Mouse (Mus musculus): ENCODE measurements around the gene Tns1. TPM values are rescaled to one million over a fixed set of nuclear protein-coding genes. Genes with fewer than 3 reads are reported as not detected.

The Tns1 gene
- polyA plus RNA-seq, 1 experiment from 2014 or later, result 11.3 TPM

GRCm38 (mm10) chr1:73909191-73909983 lies 214.9 kb downstream of the Tns1 start:
- Histone ChIP-seq H3K9me3 (ENCODE audit: control insufficient read depth, low read length) (no peaks in the 10 kb centered on the region), H3K9ac (replicated peaks; ENCODE audit: low read depth, low read length) (no peak overlapping the region), H3K4me3 (ENCODE audit: low read depth, low read length) (no peak overlapping the region), H3K27ac (ENCODE audit: low read depth, low read length) (no peak overlapping the region), H3K36me3 (ENCODE audit: control insufficient read depth, insufficient read depth, low read length) (no peaks in the 10 kb centered on the region), H3K27me3 (ENCODE audit: control insufficient read depth, insufficient read depth, low read length) (no peaks in the 10 kb centered on the region), H3K4me1 (ENCODE audit: control insufficient read depth, insufficient read depth, low read length) (0 out of 2 replicates have a peak, but pooled peaks cover 4% of the 10 kb centered on the region), H3K4me2 (ENCODE audit: low read depth, low read length) (no peak overlapping the region)
- ATAC-seq (ENCODE audit: low read depth), result no peak
- 65% methylated on average over 2 of the region's 2 CpGs for WGBS

DNA sequence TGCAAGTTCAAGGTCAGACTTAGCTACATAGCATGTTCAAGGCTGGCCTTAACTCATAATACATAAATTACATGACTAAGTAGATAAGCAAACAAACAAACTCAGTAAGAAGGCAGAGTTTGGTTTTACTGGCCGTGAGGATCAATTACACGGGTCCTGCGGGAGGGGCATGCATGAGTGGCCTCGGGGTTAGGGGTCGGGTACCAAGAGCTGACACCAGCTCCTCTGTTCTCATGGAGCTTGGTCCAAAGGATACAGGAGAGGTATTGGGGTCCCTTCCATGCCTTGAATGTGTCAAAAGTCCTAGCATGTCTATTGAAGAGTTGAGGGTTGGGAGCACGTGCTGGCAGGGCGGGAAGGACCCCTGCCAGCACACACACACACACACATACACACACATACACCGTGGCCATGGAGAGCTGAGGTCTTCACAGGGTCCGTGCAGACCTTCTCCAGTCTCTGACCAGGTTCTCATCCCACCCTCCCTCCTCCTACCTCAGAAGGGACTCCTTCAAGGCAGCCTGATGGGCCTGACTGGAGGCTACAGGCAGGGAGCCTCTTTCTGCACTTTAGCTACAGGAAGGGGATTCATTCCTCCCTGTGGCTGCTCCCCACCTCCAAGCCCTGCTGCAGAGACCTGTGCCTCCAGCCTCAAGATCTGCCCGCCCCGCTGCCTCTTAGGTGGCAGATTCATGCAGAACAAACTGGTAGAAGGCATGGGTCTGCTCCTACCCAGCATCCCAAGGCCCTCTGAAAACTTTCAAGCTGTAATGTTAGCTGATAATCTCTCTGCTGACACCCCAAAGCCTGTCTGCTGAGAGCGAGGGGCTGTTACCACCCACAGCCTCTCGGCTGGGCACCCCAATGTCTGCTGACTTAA lies 215.9 kb downstream of the Tns1 start:
- Histone ChIP-seq H3K4me3 (ENCODE audit: low read depth, low read length) (no peak overlapping the region), H3K27me3 (ENCODE audit: control insufficient read depth, insufficient read depth, low read length) (no peaks in the 10 kb centered on the region), H3K36me3 (ENCODE audit: control insufficient read depth, insufficient read depth, low read length) (no peaks in the 10 kb centered on the region), H3K4me1 (ENCODE audit: control insufficient read depth, insufficient read depth, low read length) (no peaks in the 10 kb centered on the region), H3K9me3 (ENCODE audit: control insufficient read depth, low read length) (no peaks in the 10 kb centered on the region), H3K27ac (ENCODE audit: low read depth, low read length) (no peak overlapping the region), H3K4me2 (ENCODE audit: low read depth, low read length) (no peak overlapping the region), H3K9ac (replicated peaks; ENCODE audit: low read depth, low read length) (no peak overlapping the region)
- WGBS, result 71% methylated on average over 13 of the region's 13 CpGs
- ATAC-seq (ENCODE audit: low read depth), result no peak

DNA sequence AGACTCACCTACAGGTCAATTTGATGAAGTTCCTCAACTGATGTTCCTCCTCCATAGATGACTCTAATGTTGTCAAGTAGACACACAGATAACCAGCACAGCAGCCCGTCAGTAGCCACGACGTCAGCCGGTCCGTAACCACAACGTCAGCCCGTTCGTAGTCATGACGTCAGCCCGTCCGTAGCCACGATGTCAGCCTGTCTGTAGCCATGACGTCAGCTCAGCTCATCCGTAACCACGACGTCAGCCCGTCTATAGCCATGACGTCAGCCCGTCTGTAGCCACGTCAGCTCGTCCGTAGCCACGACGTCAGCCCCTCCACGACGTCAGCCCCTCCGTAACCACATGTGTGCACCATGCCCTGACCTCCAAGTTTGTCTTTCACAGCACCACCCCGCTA lies 217.1 kb downstream of the Tns1 start:
- H3K9ac ChIP-seq (replicated peaks; ENCODE audit: low read depth, low read length), result no peak overlapping the region
- no peak overlapping the region for H3K27ac ChIP-seq (ENCODE audit: low read depth, low read length)
- ATAC-seq (ENCODE audit: low read depth), result no peak
- H3K9me3 ChIP-seq (ENCODE audit: control insufficient read depth, low read length), result no peaks in the 10 kb centered on the region
- no peaks in the 10 kb centered on the region for H3K27me3 ChIP-seq (ENCODE audit: control insufficient read depth, insufficient read depth, low read length)
- no peak overlapping the region for H3K4me2 ChIP-seq (ENCODE audit: low read depth, low read length)
- no peaks in the 10 kb centered on the region for H3K36me3 ChIP-seq (ENCODE audit: control insufficient read depth, insufficient read depth, low read length)
- H3K4me3 ChIP-seq (ENCODE audit: low read depth, low read length), result no peak overlapping the region
- H3K4me1 ChIP-seq (ENCODE audit: control insufficient read depth, insufficient read depth, low read length), result peaks cover under 1% of the 10 kb centered on the region; the same call in 1 of the 2 replicates
- WGBS, result 92% methylated on average over 28 of the region's 28 CpGs

DNA sequence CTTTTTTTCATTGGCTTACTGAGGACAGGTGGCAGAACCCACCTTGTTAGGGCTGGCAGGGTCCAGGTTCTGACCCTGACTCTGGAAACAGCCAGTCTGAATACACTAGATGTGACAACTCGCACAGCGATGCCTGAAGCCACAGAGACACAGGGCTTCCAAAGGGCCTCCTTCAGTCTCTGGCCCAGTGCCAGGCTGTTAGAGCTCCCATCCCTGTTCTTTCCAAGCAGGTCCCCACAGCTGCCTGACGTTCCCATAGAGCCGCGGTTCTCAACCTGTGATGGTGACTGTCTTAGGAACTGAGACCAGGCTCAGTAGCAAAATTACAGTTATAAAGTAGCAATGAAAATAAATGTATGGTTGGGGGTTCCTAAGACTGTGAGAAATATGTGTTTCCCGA lies 217.9 kb downstream of the Tns1 start:
- 52% methylated on average over 6 of the region's 6 CpGs for WGBS
- Histone ChIP-seq H3K27ac (ENCODE audit: low read depth, low read length) (no peak overlapping the region), H3K36me3 (ENCODE audit: control insufficient read depth, insufficient read depth, low read length) (no peaks in the 10 kb centered on the region), H3K9ac (replicated peaks; ENCODE audit: low read depth, low read length) (no peak overlapping the region), H3K9me3 (ENCODE audit: control insufficient read depth, low read length) (no peaks in the 10 kb centered on the region), H3K4me2 (ENCODE audit: low read depth, low read length) (no peak overlapping the region), H3K4me1 (ENCODE audit: control insufficient read depth, insufficient read depth, low read length) (peaks cover 2% of the 10 kb centered on the region; the same call in 1 of the 2 replicates), H3K4me3 (ENCODE audit: low read depth, low read length) (no peak overlapping the region), H3K27me3 (ENCODE audit: control insufficient read depth, insufficient read depth, low read length) (no peaks in the 10 kb centered on the region)
- no peak for ATAC-seq (ENCODE audit: low read depth)

GRCm38 (mm10) chr1:73905811-73906190 lies 218.4 kb downstream of the Tns1 start:
- H3K9me3 ChIP-seq (ENCODE audit: control insufficient read depth, low read length), result no peaks in the 10 kb centered on the region
- no peak for ATAC-seq (ENCODE audit: low read depth)
- no peak overlapping the region for H3K27ac ChIP-seq (ENCODE audit: low read depth, low read length)
- no peak overlapping the region for H3K4me2 ChIP-seq (ENCODE audit: low read depth, low read length)
- no peak overlapping the region for H3K4me3 ChIP-seq (ENCODE audit: low read depth, low read length)
- H3K9ac ChIP-seq (replicated peaks; ENCODE audit: low read depth, low read length), result no peak overlapping the region
- no peaks in the 10 kb centered on the region for H3K27me3 ChIP-seq (ENCODE audit: control insufficient read depth, insufficient read depth, low read length)
- H3K4me1 ChIP-seq (ENCODE audit: control insufficient read depth, insufficient read depth, low read length), result peaks cover 2% of the 10 kb centered on the region; the same call in 1 of the 2 replicates
- WGBS, result 84% methylated on average over 5 of the region's 5 CpGs
- H3K36me3 ChIP-seq (ENCODE audit: control insufficient read depth, insufficient read depth, low read length), result no peaks in the 10 kb centered on the region

DNA sequence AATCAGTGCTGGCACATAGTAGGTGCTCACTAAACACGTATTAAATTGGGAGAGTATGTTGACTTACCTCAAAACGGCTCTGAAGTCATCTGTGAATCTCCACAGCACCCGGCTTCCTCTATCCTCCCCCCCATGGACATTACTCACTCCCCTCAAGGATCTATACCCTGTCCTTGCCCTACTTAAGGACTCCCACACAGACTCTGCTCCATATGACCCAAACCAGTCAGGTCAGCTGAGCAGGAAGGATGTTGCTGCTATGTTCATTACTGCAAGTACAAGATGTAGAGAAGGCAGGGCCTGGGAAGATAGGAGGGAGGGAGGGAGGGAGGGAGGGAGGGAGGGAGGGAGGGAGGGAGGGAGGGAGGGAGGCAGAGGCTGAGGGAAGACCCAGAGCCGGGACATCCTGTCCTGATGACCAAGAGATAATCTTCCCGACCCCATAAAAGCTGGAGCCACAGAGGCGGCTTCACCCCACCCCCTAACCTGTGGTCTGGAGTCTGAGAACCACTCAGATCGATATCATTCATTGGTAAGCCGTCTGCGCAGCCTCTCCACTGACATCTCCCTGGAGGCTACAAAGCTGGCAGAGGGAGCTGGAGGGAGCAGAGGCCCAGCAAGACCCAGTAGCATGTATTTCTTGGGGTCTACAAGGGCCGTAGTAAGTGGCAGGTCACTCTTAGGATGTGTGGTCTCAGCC lies 219.0 kb downstream of the Tns1 start:
- Histone ChIP-seq H3K9me3 (ENCODE audit: control insufficient read depth, low read length) (no peaks in the 10 kb centered on the region), H3K4me1 (ENCODE audit: control insufficient read depth, insufficient read depth, low read length) (peaks cover 2% of the 10 kb centered on the region; the same call in 1 of the 2 replicates), H3K4me3 (ENCODE audit: low read depth, low read length) (no peak overlapping the region), H3K36me3 (ENCODE audit: control insufficient read depth, insufficient read depth, low read length) (no peaks in the 10 kb centered on the region), H3K4me2 (ENCODE audit: low read depth, low read length) (no peak overlapping the region), H3K27ac (ENCODE audit: low read depth, low read length) (no peak overlapping the region), H3K9ac (replicated peaks; ENCODE audit: low read depth, low read length) (no peak overlapping the region), H3K27me3 (ENCODE audit: control insufficient read depth, insufficient read depth, low read length) (no peaks in the 10 kb centered on the region)
- 64% methylated on average over 10 of the region's 10 CpGs for WGBS
- ATAC-seq (ENCODE audit: low read depth), result no peak

DNA sequence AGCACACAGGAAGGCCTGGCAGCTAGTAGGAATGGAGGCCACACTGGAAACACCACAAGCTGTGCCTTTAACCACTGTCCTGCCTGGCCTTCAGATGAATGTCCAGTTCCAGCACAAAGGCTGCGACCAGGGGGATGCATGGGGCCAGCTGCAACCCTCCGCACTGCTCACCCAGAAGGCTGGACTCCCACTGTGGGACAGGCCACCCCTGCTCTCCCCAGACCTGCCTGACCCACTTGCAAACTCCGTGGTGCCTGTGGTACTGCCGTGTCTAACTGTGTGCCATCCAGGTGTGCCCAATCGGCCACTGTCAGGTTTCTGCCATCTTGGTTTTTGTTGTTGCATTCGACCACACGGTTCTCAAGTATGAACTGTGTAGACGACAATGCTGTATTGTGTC lies 219.6 kb downstream of the Tns1 start:
- H3K4me1 ChIP-seq (ENCODE audit: control insufficient read depth, insufficient read depth, low read length), result peaks cover 2% of the 10 kb centered on the region; the same call in 1 of the 2 replicates
- H3K4me3 ChIP-seq (ENCODE audit: low read depth, low read length), result no peak overlapping the region
- no peak overlapping the region for H3K9ac ChIP-seq (replicated peaks; ENCODE audit: low read depth, low read length)
- WGBS, result 92% methylated on average over 8 of the region's 8 CpGs
- H3K9me3 ChIP-seq (ENCODE audit: control insufficient read depth, low read length), result no peaks in the 10 kb centered on the region
- ATAC-seq (ENCODE audit: low read depth), result no peak
- H3K4me2 ChIP-seq (ENCODE audit: low read depth, low read length), result no peak overlapping the region
- no peak overlapping the region for H3K27ac ChIP-seq (ENCODE audit: low read depth, low read length)
- no peaks in the 10 kb centered on the region for H3K36me3 ChIP-seq (ENCODE audit: control insufficient read depth, insufficient read depth, low read length)
- H3K27me3 ChIP-seq (ENCODE audit: control insufficient read depth, insufficient read depth, low read length), result no peaks in the 10 kb centered on the region

DNA sequence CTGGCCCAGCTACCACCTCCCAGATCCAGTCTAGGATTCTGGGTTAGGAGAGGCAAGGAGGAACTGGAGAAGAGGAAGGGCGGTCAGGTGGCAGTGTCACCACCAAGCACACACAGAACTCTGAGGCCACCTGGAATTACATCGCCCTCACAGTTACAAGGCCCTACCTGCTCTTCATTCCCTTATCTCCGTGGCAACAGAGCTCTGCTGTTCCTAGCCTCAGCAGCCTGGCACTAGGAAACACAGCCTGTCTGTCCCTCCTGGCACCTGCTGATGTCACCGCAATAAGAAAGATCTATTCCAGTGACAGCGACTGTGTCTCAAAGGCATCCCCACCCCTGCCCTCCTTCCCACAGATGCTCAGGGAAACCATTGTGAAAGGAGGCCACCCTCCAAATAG lies 221.2 kb downstream of the Tns1 start:
- no peak overlapping the region for H3K27ac ChIP-seq (ENCODE audit: low read depth, low read length)
- 81% methylated on average over 5 of the region's 5 CpGs for WGBS

More for the DNA sequence above, 221.2 kb downstream of the Tns1 start:
- H3K4me2 ChIP-seq (ENCODE audit: low read depth, low read length), result no peak overlapping the region
- peak; percentile 32 for ATAC-seq (ENCODE audit: low read depth)
- no peak overlapping the region for H3K9ac ChIP-seq (replicated peaks; ENCODE audit: low read depth, low read length)
- H3K4me1 ChIP-seq (ENCODE audit: control insufficient read depth, insufficient read depth, low read length), result peaks cover 2% of the 10 kb centered on the region; the same call in 1 of the 2 replicates
- no peaks in the 10 kb centered on the region for H3K9me3 ChIP-seq (ENCODE audit: control insufficient read depth, low read length)
- no peaks in the 10 kb centered on the region for H3K36me3 ChIP-seq (ENCODE audit: control insufficient read depth, insufficient read depth, low read length)
- H3K4me3 ChIP-seq (ENCODE audit: low read depth, low read length), result no peak overlapping the region
- no peaks in the 10 kb centered on the region for H3K27me3 ChIP-seq (ENCODE audit: control insufficient read depth, insufficient read depth, low read length)
